Mouse (Mus musculus) ES-E14 (cell line): ENCODE measurements at regions not wholly inside any gene's neighbourhood (a gene's known extent, or its start where the extent isn't known, plus 50 kb on each side); places are given as distances from the start of the nearest gene placed in this dataset.

Experiments
- DNase-seq: peaks from one replicate; pipeline ENCODE4 v3.0.0-alpha.2; 2013; ENCODE audit warnings: low read depth, low spot score
- H3K27ac ChIP-seq: 2 replicates; pipeline ENCODE4 v1.5.1; 2012; ENCODE audit warnings: low read depth, mild to moderate bottlenecking, low read length, moderate library complexity, mixed read lengths; ENCODE audit not compliant: poor library complexity, insufficient read depth, severe bottlenecking
- H3K36me3 ChIP-seq: 2 replicates; pipeline ENCODE4 v1.6.1; 2012; ENCODE audit warnings: mild to moderate bottlenecking, low read length, moderate library complexity, mixed read lengths; ENCODE audit not compliant: control insufficient read depth, poor library complexity, insufficient read depth, severe bottlenecking
- H3K4me1 ChIP-seq, 2 experiments: fragments of 150-350 bp in 1 of 2; sonication (generic) in 1 of 2; 2 replicates each; pipeline ENCODE4 v1.6.1; 2012; ENCODE audit warnings: low read length in 2 of 2, mild to moderate bottlenecking in 1 of 2, mixed read lengths in 1 of 2; ENCODE audit not compliant: control insufficient read depth in 2 of 2, insufficient read depth in 2 of 2, poor library complexity in 1 of 2
- H3K4me3 ChIP-seq, 2 experiments: fragments of 150-350 bp in 1 of 2; sonication (generic) in 1 of 2; 2 replicates each; pipeline ENCODE4 v1.5.1; 2012; ENCODE audit warnings: low read length in 2 of 2, low read depth in 1 of 2, mild to moderate bottlenecking in 1 of 2, mixed read lengths in 1 of 2; ENCODE audit not compliant: insufficient read depth in 1 of 2, poor library complexity in 1 of 2, severe bottlenecking in 1 of 2
- H3K9ac ChIP-seq: 2 replicates; pipeline ENCODE4 v1.6.1; 2012; ENCODE audit warnings: low read depth, mild to moderate bottlenecking, low read length, mixed read lengths; ENCODE audit not compliant: poor library complexity, insufficient read depth, severe bottlenecking
- H3K9me3 ChIP-seq: fragments of 150-350 bp; sonication (generic); 2 replicates; pipeline ENCODE4 v1.6.1; 2012; ENCODE audit warnings: low read depth, mild to moderate bottlenecking, low read length; ENCODE audit not compliant: control insufficient read depth, insufficient read depth
- CHD2 ChIP-seq: IDR thresholded peaks from 2 replicates; pipeline ENCODE4 v1.6.1; 2014; ENCODE audit warnings: mild to moderate bottlenecking, low read depth, low read length, inconsistent platforms
- HCFC1 ChIP-seq: IDR thresholded peaks from 2 replicates; pipeline ENCODE4 v1.6.1; 2012; ENCODE audit warnings: low read length, inconsistent platforms, borderline replicate concordance; ENCODE audit not compliant: insufficient read depth
- MAFK ChIP-seq: IDR thresholded peaks from 2 replicates; pipeline ENCODE4 v1.6.1; 2014; ENCODE audit warnings: mild to moderate bottlenecking, low read depth, low read length, inconsistent platforms; ENCODE audit not compliant: insufficient read depth
- ZC3H11A ChIP-seq: IDR thresholded peaks from 2 replicates; pipeline ENCODE4 v1.6.1; 2012; ENCODE audit warnings: low read depth, mild to moderate bottlenecking, inconsistent platforms, low read length, borderline replicate concordance
- ZNF384 ChIP-seq: IDR thresholded peaks from 2 replicates; pipeline ENCODE4 v1.6.1; 2012; ENCODE audit warnings: low read depth, low read length, inconsistent platforms
- in situ Hi-C, 2 experiments: fragments of 600-800 bp; cut with MboI; formaldehyde crosslinking; loops; one replicate each; pipeline ENCODE4 v1.15.1; 2025; ENCODE audit warnings: low sequenced_read_pairs in 2 of 2, inconsistent platforms in 1 of 2; ENCODE audit not compliant: unreplicated experiment in 2 of 2

DNA sequence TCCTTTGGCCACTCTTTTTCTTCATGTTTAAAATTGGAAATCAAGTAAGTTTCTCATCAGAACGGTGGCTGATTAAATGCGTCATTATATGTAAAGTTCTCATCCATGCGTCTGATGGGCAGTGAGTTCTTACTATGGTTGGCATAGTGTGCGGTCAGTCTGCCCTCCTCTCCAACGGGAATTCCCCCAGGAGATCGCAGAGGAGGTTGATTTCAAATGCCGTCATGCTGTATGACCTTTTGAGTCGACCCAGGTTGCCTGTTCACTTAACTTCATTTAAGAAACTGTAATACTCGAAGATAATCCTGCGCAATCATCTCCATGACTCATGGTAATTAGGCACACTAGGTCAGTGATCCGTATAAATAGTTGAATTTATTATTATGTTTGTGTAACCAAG, 68.4 kb upstream of the Ampd3 start:
- Histone ChIP-seq H3K9me3 (no peaks in the 10 kb centered on the region), H3K27ac (no peak overlapping the region), H3K9ac (no peak overlapping the region), H3K4me1 (no peaks in the 10 kb centered on the region), H3K36me3 (no peaks in the 10 kb centered on the region), H3K4me3 (no peak overlapping the region)
- no peak for TF ChIP-seq MAFK
- no peak for TF ChIP-seq HCFC1
- TF ChIP-seq ZNF384: no peak
- TF ChIP-seq CHD2: no peak
- no peak for TF ChIP-seq ZC3H11A
- no peak for DNase-seq
- in situ Hi-C loops: no loop called here

- in situ Hi-C loops: no loop called here
- Histone ChIP-seq H3K4me3 (no peak overlapping the region), H3K9ac (no peak overlapping the region), H3K9me3 (no peaks in the 10 kb centered on the region), H3K36me3 (no peaks in the 10 kb centered on the region), H3K27ac (no peak overlapping the region), H3K4me1 (no peaks in the 10 kb centered on the region)
- TF ChIP-seq ZC3H11A (no peak), HCFC1 (no peak), MAFK (no peak), ZNF384 (no peak), CHD2 (no peak)
- DNase-seq: peak; percentile 40
Measured at GRCm38 (mm10) chr7:110701681-110702413, 66.2 kb upstream of the Ampd3 start.

DNA sequence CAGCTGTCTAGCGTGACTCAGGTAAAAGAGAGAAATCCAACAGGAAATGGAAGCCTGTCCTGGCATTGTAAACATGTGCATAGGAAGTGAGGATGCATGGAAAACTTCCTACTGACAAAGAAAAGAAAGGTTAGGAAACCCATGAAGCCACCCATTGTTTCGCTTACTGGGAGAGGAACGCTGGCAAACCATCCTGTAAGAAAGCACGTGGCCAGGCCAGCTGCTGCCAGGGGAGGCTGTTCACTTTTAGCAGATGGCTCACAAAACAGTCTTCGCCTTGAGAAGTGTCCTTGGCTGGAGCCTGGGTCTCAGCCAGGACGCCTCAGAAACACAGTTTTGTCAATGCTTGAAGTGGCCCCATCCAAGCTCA, 65.6 kb upstream of the Ampd3 start:
- Histone ChIP-seq H3K9me3 (no peaks in the 10 kb centered on the region), H3K4me3 (no peak overlapping the region), H3K36me3 (no peaks in the 10 kb centered on the region), H3K27ac (no peak overlapping the region), H3K9ac (no peak overlapping the region), H3K4me1 (no peaks in the 10 kb centered on the region)
- in situ Hi-C loops: no loop called here
- TF ChIP-seq CHD2 (no peak), ZC3H11A (no peak), MAFK (no peak), HCFC1 (no peak), ZNF384 (no peak)
- DNase-seq: no peak

- H3K4me1 ChIP-seq: no peaks in the 10 kb centered on the region
- in situ Hi-C loops: no loop called here
- no peak for DNase-seq
- no peak overlapping the region for H3K4me3 ChIP-seq
- no peak overlapping the region for H3K27ac ChIP-seq
- TF ChIP-seq HCFC1 (no peak), CHD2 (no peak), ZNF384 (no peak)
- no peak overlapping the region for H3K9ac ChIP-seq
- no peaks in the 10 kb centered on the region for H3K36me3 ChIP-seq
- no peaks in the 10 kb centered on the region for H3K9me3 ChIP-seq
Measured at GRCm38 (mm10) chr7:110705311-110706000, 62.5 kb upstream of the Ampd3 start.
